Mouse (Mus musculus): Measurements from ENCODE around the gene Gm49510. TPM values are rescaled to one million over a fixed set of nuclear protein-coding genes. Genes with fewer than 3 reads are reported as not detected.

Gene Gm49510
- total and polyA plus RNA-seq, 3 experiments, result 0.12 to 0.25 TPM; not detected in 1

GRCm38 (mm10) chr15:78894726-78895125 lies 4.7 kb upstream of the Gm49510 start:
- no peaks in the 10 kb centered on the region for H3K27me3 ChIP-seq (replicated peaks)
- H3K4me2 ChIP-seq (ENCODE audit: insufficient read depth, low read depth, poor library complexity, severe bottlenecking), result peak overlapping the region; percentile 33; the same call in 1 of the 2 replicates
- peak; percentile 71 for DNase-seq (ENCODE audit: extremely low read depth)
- H3K9ac ChIP-seq (ENCODE audit: insufficient read depth, low read depth), result no peak overlapping the region
- H3K36me3 ChIP-seq (replicated peaks in 1 of 2; ENCODE audit: control insufficient read depth in 1 of 2, insufficient read depth in 1 of 2, low read length in 1 of 2), result peaks cover 26 to 43% of the 10 kb centered on the region in 2 experiments
- in situ Hi-C loops (cut with MboI; ENCODE audit: low pct_ligation_motif_present, low pct_unique_long_range_greater_than_20kb, low sequenced_read_pairs), result no loop called here
- H3K4me3 ChIP-seq (replicated peaks in 1 of 3; ENCODE audit: low read depth in 2 of 3, low read length in 2 of 3, poor library complexity in 1 of 3), result peak overlapping the region in 2 of 3 experiments; percentile 5 to 23
- peak overlapping the region; percentile 77 for H3K27ac ChIP-seq (ENCODE audit: insufficient read depth, low read depth)
- no peaks in the 10 kb centered on the region for H3K79me2 ChIP-seq (replicated peaks; ENCODE audit: control insufficient read depth, extremely low read depth, insufficient read depth, poor library complexity, severe bottlenecking)
- no peaks in the 10 kb centered on the region for H3K9me3 ChIP-seq (replicated peaks; ENCODE audit: low read length)
- H3K4me1 ChIP-seq (ENCODE audit: control insufficient read depth in 1 of 2, insufficient read depth in 2 of 2), result peaks cover 49 to 93% of the 10 kb centered on the region in 2 experiments
- dilution Hi-C loops (cut with MboI; ENCODE audit: extremely low pct_ligation_motif_present, extremely low pct_unique_long_range_greater_than_20kb, low sequenced_read_pairs), result no loop called here
- TF ChIP-seq PAX5 (IDR thresholded peaks at IDR 0.05; ENCODE audit: low read length) (no peak), UBTF (IDR thresholded peaks at IDR 0.05; ENCODE audit: low read depth, low read length) (0 out of 2 replicates have a peak, but pooled peaks have one; percentile 65), HCFC1 (IDR thresholded peaks at IDR 0.05; ENCODE audit: low read depth, low read length) (0 out of 2 replicates have a peak, but pooled peaks have one; percentile 6), ELF1 (IDR thresholded peaks at IDR 0.05; ENCODE audit: low read depth, low read length) (peak; percentile 27; the same call in 1 of the 2 replicates), USF1 (IDR thresholded peaks at IDR 0.05; ENCODE audit: low read depth, low read length) (no peak), USF2 (conservative IDR thresholded peaks at IDR 0.05; ENCODE audit: low read depth, low read length) (no peak), MAX (IDR thresholded peaks at IDR 0.05; ENCODE audit: low read length) (no peak), POLR2A (IDR thresholded peaks at IDR 0.05; ENCODE audit: low read depth, low read length) (peak; percentile 27; the same call in 1 of the 2 replicates), ETS1 (conservative IDR thresholded peaks at IDR 0.05; ENCODE audit: low read depth, low read length) (0 out of 2 replicates have a peak, but pooled peaks have one; percentile 9), EP300 (IDR thresholded peaks at IDR 0.05; ENCODE audit: low read length) (peak; percentile 34; the same call in 1 of the 2 replicates), RCOR1 (conservative IDR thresholded peaks at IDR 0.05; ENCODE audit: low read depth, low read length) (no peak), IRF4 (IDR thresholded peaks at IDR 0.05; ENCODE audit: low read depth, low read length) (peak; percentile 42; the same call in 1 of the 2 replicates), TCF12 (IDR thresholded peaks at IDR 0.05; ENCODE audit: low read depth, low read length) (peak; percentile 55; the same call in 1 of the 2 replicates)

GRCm38 (mm10) chr15:78895741-78896140 lies 3.7 kb upstream of the Gm49510 start:
- in situ Hi-C loops (cut with MboI; ENCODE audit: low pct_ligation_motif_present, low pct_unique_long_range_greater_than_20kb, low sequenced_read_pairs) (no loop called here), dilution Hi-C loops (cut with MboI; ENCODE audit: extremely low pct_ligation_motif_present, extremely low pct_unique_long_range_greater_than_20kb, low sequenced_read_pairs) (no loop called here)
- no peak overlapping the region for H3K4me2 ChIP-seq (ENCODE audit: insufficient read depth, low read depth, poor library complexity, severe bottlenecking)
- H3K27me3 ChIP-seq (replicated peaks), result no peaks in the 10 kb centered on the region
- no peak overlapping the region for H3K9ac ChIP-seq (ENCODE audit: insufficient read depth, low read depth)
- TF ChIP-seq EP300 (IDR thresholded peaks at IDR 0.05; ENCODE audit: low read length) (0 out of 2 replicates have a peak, but pooled peaks have one; percentile 5), RCOR1 (conservative IDR thresholded peaks at IDR 0.05; ENCODE audit: low read depth, low read length) (no peak)
- H3K4me3 ChIP-seq (replicated peaks in 1 of 3; ENCODE audit: low read depth in 2 of 3, low read length in 2 of 3, poor library complexity in 1 of 3), result no peak overlapping the region
- peaks cover 24 to 37% of the 10 kb centered on the region in 2 experiments for H3K36me3 ChIP-seq (replicated peaks in 1 of 2; ENCODE audit: control insufficient read depth in 1 of 2, insufficient read depth in 1 of 2, low read length in 1 of 2)
- H3K79me2 ChIP-seq (replicated peaks; ENCODE audit: control insufficient read depth, extremely low read depth, insufficient read depth, poor library complexity, severe bottlenecking), result no peaks in the 10 kb centered on the region; the same call in 1 of the 2 replicates
- peaks cover 49 to 87% of the 10 kb centered on the region in 2 experiments for H3K4me1 ChIP-seq (ENCODE audit: control insufficient read depth in 1 of 2, insufficient read depth in 2 of 2)
- no peaks in the 10 kb centered on the region for H3K9me3 ChIP-seq (replicated peaks; ENCODE audit: low read length)
- DNase-seq (ENCODE audit: extremely low read depth), result no peak
- no peak overlapping the region for H3K27ac ChIP-seq (ENCODE audit: insufficient read depth, low read depth)
